Mouse (Mus musculus) thymus, adult 2 months (tissue): ENCODE results near the gene Gbp4.
"Not testable (repeated sequence)": the region's sequence is repeated elsewhere in the genome, so short reads cannot be mapped to it uniquely, and the experiment has no call there.

Experiments used
- CTCF ChIP-seq: fragments of 200-500 bp; IDR thresholded peaks from 2 replicates; pipeline ENCODE4 v1.5.1; 2012; ENCODE audit warnings: mild to moderate bottlenecking, control low read depth, low read length, moderate library complexity, borderline replicate concordance; ENCODE audit not compliant: control insufficient read depth, poor library complexity, insufficient read depth; ENCODE audit errors: extremely low read depth
- POLR2A ChIP-seq: fragments of 200-500 bp; IDR thresholded peaks from 2 replicates; pipeline ENCODE4 v1.6.1; 2012; ENCODE audit warnings: mild to moderate bottlenecking, low read length, control low read depth, moderate library complexity; ENCODE audit not compliant: control insufficient read depth, poor library complexity, insufficient read depth; ENCODE audit errors: extremely low read depth

DNA sequence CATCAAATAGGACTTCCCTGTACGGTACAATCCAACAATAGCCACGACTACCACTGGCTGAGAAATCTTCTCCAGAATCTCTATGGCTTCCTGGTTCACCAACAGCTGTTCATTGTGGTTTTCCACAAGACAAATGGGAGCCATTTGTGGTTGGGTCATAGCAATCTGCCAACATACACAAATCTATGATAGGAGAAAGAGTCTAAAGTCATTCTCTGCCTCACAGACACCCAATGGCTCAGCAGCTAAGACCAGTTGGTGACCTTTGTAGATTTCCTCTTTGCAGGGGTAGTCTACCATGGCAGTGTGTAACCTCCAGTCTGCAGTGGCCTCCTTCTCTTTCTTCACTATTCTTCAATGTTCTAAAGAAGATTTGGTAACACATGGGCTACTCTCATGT lies 33.7 kb downstream of the Gbp4 start:
- not testable (repeated sequence) for TF ChIP-seq CTCF, POLR2A
